Mouse (Mus musculus): ENCODE data around the gene Nmrk2.

DNA sequence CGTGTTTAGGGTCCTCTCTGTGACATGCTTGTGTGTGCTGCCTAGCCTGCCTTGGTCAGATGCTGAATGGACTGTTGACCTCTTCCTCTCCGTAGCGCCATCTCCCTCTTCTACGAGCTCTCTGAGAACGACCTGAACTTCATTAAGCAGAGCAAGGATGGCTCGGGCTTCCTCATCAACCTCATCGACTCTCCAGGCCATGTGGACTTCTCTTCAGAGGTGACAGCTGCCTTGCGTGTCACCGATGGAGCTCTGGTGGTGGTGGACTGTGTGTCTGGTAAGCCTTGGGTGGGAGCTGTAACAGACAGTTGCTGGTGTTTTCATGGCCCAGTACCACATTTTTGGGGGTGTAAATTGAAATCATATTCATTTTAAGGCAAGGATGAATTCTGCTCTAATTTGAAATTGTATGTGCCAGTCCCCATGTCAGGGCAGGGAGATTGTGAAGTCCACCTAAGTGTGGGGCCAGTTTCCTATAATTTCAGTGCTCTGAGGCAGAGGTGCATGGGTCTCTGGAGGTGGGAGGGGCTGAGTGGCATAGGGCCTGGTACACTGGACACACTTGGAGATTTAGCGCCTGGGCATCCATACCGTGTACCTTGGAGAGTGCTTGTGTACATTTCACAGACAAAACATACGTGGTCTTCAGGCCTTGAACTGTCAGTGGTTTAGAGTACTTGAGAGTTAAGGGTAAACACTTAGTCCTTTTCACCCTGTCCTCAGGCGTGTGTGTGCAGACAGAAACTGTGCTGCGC, 23.7 kb downstream of the Nmrk2 start:
- TF ChIP-seq POLR2A (IDR thresholded peaks at IDR 0.05; ENCODE audit: borderline replicate concordance, extremely low read depth, low read depth, low read length) = no peak
- no peak for TF ChIP-seq CTCF (IDR thresholded peaks at IDR 0.05; ENCODE audit: insufficient read depth, low read length)

Data from lung, adult 2 months (tissue).